Mouse (Mus musculus) lung, embryonic 14.5 days (tissue): ENCODE data around the gene Gm36210. TPM values are rescaled to one million over a fixed set of nuclear protein-coding genes. Genes with fewer than 3 reads are reported as not detected.

Experiments used
- ATAC-seq: fragments of 200-750 bp; cut with Nextera tagmentation; 2 replicates; pipeline ENCODE4 v1.8.0; 2017; ENCODE audit warnings: mild to moderate bottlenecking, moderate TSS enrichment, moderate library complexity; ENCODE audit not compliant: insufficient read depth
- DNase-seq: peaks from one replicate; pipeline ENCODE4 v3.0.0-alpha.2; 2015
- H3K27ac ChIP-seq: fragments of 300-500 bp; sonication (generic); 2 replicates; pipeline ENCODE4 v1.5.1; 2014; ENCODE audit warnings: low read depth, mild to moderate bottlenecking, moderate library complexity
- H3K27me3 ChIP-seq: fragments of 300-500 bp; sonication (generic); 2 replicates; pipeline ENCODE4 v1.6.1; 2014; ENCODE audit warnings: low read length, control low read depth; ENCODE audit not compliant: insufficient read depth
- H3K36me3 ChIP-seq: fragments of 300-500 bp; sonication (generic); 2 replicates; pipeline ENCODE4 v1.6.1; 2014; ENCODE audit warnings: control low read depth; ENCODE audit not compliant: insufficient read depth
- H3K4me1 ChIP-seq: fragments of 300-500 bp; sonication (generic); 2 replicates; pipeline ENCODE4 v1.6.1; 2014; ENCODE audit warnings: antibody characterized with exemption, control low read depth; ENCODE audit not compliant: insufficient read depth
- H3K4me2 ChIP-seq: fragments of 300-500 bp; sonication (generic); 2 replicates; pipeline ENCODE4 v1.6.1; 2014; ENCODE audit warnings: mild to moderate bottlenecking
- H3K4me3 ChIP-seq: fragments of 300-500 bp; sonication (generic); 2 replicates; pipeline ENCODE4 v1.5.1; 2014; ENCODE audit warnings: low read depth, low read length
- H3K9ac ChIP-seq: fragments of 300-500 bp; sonication (generic); 2 replicates; pipeline ENCODE4 v1.6.1; 2014
- H3K9me3 ChIP-seq: fragments of 300-500 bp; sonication (generic); 2 replicates; pipeline ENCODE4 v1.6.1; 2016; ENCODE audit warnings: low read depth, low read length, control low read depth
- CTCF ChIP-seq: IDR thresholded peaks from 2 replicates; pipeline ENCODE4 v1.5.1; 2016; ENCODE audit warnings: antibody characterized with exemption, low read depth
- WGBS: fragments of 180-500 bp; shearing (Covaris S2); extraction: QIAGEN DNeasy Blood & Tissue Kit; methylation state at CpG from one replicate; pipeline ENCODE4 v1.1.7; 2014; 5-methylcytosine and 5-hydroxymethylcytosine counted together
- polyA plus RNA-seq: library from polyadenylated mRNA; unstranded; fragments of >200 nt; fragmentation: Nextera tagmentation; extraction: Ambion mirVana; gene quantifications from 2 replicates; pipeline ENCODE4 v1.2.1, GENCODE M21; 2014

Gm36210 gene
- polyA plus RNA-seq, 1 experiment from 2014 or later = not detected

DNA sequence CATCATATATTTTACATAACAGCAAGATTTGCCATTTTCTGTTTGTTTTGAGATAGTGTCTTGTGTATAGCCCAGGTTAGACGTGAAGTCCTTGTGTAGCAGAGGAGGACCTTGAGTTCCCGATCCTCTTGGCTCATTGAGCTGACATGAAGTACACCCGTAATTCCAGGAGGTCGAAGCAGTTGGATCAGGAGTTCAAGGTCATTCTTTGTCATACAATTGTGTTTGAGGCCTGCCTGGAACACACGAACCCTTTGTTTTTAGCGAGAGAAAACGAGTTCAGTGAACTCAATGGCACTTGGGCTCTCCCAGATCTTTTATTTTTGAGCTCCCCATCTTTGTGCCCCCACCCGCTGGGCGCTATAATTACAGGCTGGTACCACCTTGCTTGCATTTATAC is 3.9 kb downstream of the Gm36210 start:
- Histone ChIP-seq H3K36me3 (no peaks in the 10 kb centered on the region), H3K9me3 (peaks cover 3% of the 10 kb centered on the region; the same call in 1 of the 2 replicates), H3K4me3 (no peak overlapping the region), H3K9ac (no peak overlapping the region), H3K4me1 (no peaks in the 10 kb centered on the region), H3K27ac (no peak overlapping the region), H3K27me3 (peaks cover 8% of the 10 kb centered on the region; the same call in 1 of the 2 replicates), H3K4me2 (no peak overlapping the region)
- WGBS = 74% methylated on average over 9 of the region's 9 CpGs
- DNase-seq (no peak), ATAC-seq (no peak)
- no peak for TF ChIP-seq CTCF

DNA sequence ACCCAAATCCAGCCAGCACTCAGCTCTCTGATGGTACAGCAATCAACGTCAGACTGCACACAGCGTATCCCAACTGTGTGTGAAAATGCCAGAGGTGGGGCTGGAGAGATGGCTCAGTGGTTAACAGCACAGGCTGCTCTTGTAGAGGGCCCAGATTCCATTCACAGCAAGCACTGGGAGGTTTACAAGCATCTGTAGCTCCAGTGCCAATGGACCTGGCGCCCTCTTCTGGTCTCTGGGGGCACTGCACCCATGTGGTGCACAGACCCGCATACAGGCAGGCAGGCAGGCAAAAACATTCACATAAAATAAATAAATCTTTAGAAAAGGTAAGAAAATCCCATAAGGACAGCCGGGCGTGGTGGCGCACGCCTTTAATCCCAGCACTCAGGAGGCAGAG is 5.1 kb downstream of the Gm36210 start:
- Histone ChIP-seq H3K27ac (no peak overlapping the region), H3K9me3 (peaks cover 3% of the 10 kb centered on the region; the same call in 1 of the 2 replicates), H3K4me2 (no peak overlapping the region), H3K27me3 (peaks cover 8% of the 10 kb centered on the region; the same call in 1 of the 2 replicates), H3K36me3 (no peaks in the 10 kb centered on the region), H3K4me1 (no peaks in the 10 kb centered on the region), H3K4me3 (no peak overlapping the region), H3K9ac (no peak overlapping the region)
- ATAC-seq = peak; percentile 30; the same call in 1 of the 2 replicates
- WGBS = 55% methylated on average over 8 of the region's 8 CpGs
- peak; percentile 47 for DNase-seq
- TF ChIP-seq CTCF = peak; percentile 69

- no peak for ATAC-seq
- H3K27ac ChIP-seq = no peak overlapping the region
- no peak for DNase-seq
- peak overlapping the region; percentile 52 for H3K4me2 ChIP-seq
- H3K9me3 ChIP-seq = peaks cover 3% of the 10 kb centered on the region; the same call in 1 of the 2 replicates
- WGBS = 32% methylated on average over 11 of the region's 11 CpGs
- H3K9ac ChIP-seq = no peak overlapping the region
- H3K27me3 ChIP-seq = peaks cover 8% of the 10 kb centered on the region; the same call in 1 of the 2 replicates
- no peak for TF ChIP-seq CTCF
- H3K4me1 ChIP-seq = no peaks in the 10 kb centered on the region
- no peaks in the 10 kb centered on the region for H3K36me3 ChIP-seq
- H3K4me3 ChIP-seq = peak overlapping the region; percentile 21; the same call in 1 of the 2 replicates
Observed at GRCm38 (mm10) chr7:4900523-4900851, 5.8 kb downstream of the Gm36210 start.

DNA sequence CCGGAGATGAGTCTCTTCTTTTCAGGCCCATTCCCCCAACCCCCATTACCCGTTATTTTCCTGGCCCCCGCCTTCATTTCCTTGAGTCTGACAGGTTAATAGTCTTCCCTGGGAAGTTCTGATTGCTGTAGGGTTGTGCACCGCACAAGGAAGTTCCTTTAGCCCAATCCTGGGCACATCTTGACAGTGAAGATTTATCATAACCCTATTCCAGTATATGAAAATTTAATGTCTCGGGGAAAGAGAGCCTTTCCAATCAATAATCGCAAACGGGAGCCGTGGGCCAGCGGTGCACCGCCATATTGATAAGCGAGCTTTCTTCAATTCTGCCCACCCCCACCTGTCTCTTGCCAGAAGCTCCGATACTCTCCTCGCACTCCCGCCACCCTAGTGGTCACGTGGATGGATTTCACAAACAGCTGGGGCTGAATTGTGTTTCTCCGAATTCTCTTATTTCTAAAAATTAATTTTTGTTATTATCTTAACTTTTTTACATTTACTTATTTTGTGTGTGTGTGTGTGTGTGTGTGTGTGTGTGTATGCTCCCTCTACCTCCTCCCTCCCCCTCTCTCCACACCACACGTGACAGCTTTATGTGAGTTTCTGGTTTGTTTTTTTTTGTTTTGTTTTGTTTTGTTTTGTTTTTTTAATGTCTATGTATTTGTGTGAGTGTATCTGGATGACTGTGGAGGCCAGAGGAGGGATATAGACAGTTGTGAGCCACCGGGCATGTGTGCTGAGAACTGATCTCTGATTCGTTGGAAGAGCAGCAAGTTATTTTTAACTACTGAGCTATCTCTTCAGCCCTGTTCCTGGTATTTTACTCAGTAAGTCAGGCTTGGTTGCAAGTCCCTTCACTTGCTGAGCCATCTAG is 6.4 kb downstream of the Gm36210 start:
- DNase-seq = no peak
- H3K9me3 ChIP-seq = peaks cover 3% of the 10 kb centered on the region; the same call in 1 of the 2 replicates
- no peaks in the 10 kb centered on the region for H3K4me1 ChIP-seq
- no peak for ATAC-seq
- peak overlapping the region; percentile 52 for H3K4me2 ChIP-seq
- no peak for TF ChIP-seq CTCF
- peaks cover 8% of the 10 kb centered on the region; the same call in 1 of the 2 replicates for H3K27me3 ChIP-seq
- WGBS = 10% methylated on average over 19 of the region's 19 CpGs
- H3K36me3 ChIP-seq = no peaks in the 10 kb centered on the region
- peak overlapping the region; percentile 26; the same call in 1 of the 2 replicates for H3K9ac ChIP-seq
- no peak overlapping the region for H3K27ac ChIP-seq
- H3K4me3 ChIP-seq = peak overlapping the region; percentile 21; the same call in 1 of the 2 replicates

DNA sequence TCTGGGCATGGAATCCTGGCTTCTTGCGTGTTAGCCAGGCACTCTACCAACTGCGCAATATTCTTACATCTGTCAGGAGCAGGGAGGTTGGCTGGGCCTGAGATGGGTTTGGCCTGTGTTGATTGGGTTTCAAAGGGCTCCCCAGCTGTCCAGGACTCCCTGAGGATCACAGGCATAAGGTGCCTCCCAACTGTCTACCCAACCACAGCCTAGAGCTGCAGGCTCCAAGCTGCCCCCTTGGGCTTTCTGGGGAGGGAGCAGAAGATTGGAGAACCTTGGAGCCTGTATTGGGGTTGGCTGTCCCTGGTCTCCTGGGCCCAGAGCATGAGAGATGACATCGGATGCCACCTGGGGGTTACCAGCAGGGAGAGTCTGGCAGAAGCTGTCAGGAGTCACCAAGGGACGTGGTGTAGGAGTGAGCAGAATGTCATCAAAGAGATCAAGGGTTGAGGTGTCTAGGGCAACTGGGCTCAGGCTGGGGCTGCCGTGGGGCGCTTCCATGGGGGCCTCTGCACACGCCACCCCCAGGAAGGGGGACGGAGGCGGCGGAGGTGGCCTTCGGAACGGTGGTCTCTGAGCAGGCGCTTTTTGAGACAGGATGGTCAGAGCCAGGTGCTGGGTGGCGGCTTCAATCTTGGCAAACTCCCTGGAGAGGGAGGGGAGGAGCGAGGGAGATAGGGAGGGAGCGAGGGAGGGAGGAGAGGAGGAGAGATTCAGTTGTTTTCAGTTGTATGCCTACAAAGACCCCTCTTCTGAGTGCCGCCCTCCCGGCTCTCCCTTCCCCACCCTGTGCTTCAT is 7.3 kb downstream of the Gm36210 start:
- DNase-seq = no peak
- H3K4me1 ChIP-seq = no peaks in the 10 kb centered on the region
- no peak overlapping the region for H3K27ac ChIP-seq
- no peak for TF ChIP-seq CTCF
- H3K36me3 ChIP-seq = no peaks in the 10 kb centered on the region
- H3K4me3 ChIP-seq = peak overlapping the region; percentile 21; the same call in 1 of the 2 replicates
- H3K4me2 ChIP-seq = peak overlapping the region; percentile 52
- ATAC-seq = peak; percentile 20; the same call in 1 of the 2 replicates
- H3K9me3 ChIP-seq = peaks cover 3% of the 10 kb centered on the region; the same call in 1 of the 2 replicates
- H3K27me3 ChIP-seq = peaks cover 8% of the 10 kb centered on the region; the same call in 1 of the 2 replicates
- H3K9ac ChIP-seq = peak overlapping the region; percentile 26; the same call in 1 of the 2 replicates
- WGBS = 14% methylated on average over 18 of the region's 18 CpGs

DNA sequence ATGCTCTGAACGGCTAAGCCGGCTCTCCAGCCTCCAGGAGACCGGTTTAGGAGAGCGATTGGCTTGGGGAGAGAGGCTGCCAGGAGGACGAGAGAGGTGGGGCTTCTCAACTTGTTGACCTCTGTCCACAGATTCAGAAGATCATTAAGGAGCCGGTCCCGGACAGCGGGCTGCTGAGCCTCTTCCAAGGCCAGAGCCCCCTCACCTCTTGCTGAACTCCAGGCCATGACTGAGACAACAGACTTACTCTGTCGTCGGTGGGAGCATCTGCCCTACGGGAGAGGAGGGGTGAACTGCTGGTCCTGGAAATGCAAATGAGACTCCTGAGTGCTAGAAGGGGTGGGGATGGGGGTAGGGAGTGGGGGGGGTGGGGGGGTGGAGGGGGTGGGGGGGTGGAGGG is 11.1 kb downstream of the Gm36210 start:
- TF ChIP-seq CTCF = no peak
- ATAC-seq = no peak

More for the DNA sequence above, 11.1 kb downstream of the Gm36210 start:
- Histone ChIP-seq H3K4me2 (no peak overlapping the region), H3K36me3 (no peaks in the 10 kb centered on the region), H3K9me3 (no peaks in the 10 kb centered on the region), H3K4me3 (no peak overlapping the region), H3K9ac (no peak overlapping the region), H3K27me3 (peaks cover 8% of the 10 kb centered on the region; the same call in 1 of the 2 replicates), H3K27ac (no peak overlapping the region), H3K4me1 (no peaks in the 10 kb centered on the region)
- no peak for DNase-seq
- WGBS = 47% methylated on average over 11 of the region's 11 CpGs
